ENCODE assay signal across 27 mouse cellular contexts in the genomic region with DNA sequence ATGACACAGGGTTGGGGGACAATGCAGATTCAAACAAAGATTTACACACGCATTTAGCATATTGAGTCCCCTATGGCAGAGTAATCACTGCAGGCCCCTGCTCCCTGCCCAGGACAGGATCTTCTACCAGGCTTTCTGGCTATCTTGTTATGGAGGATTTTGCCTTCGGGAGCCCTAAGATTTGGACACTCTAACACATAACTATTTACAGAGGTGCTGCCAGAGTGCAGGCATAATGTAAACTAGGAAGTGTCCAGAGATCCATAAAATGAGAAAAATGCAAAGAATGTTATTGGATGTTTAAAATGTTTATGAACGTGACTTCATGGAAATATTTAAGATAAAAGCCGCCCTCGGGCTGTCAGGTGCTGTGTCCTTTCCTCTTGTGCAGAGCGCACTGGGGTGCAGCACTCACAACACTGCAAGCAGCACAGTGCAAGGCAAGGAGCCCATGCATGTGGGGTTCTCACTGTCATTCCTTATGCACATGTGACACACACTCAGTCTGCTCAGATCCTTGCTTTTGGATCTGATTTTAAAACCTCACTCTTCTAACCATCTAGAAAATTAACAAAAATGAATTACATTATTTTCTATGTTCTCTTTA. TPM values are rescaled to one million over a fixed set of nuclear protein-coding genes. Genes with fewer than 3 reads are reported as not detected.
A peak's percentile ranks its signal among the peaks of the same experiment; 100 is the strongest.
DNase-seq lines count a peak whose midpoint lies in the region; ATAC-seq lines count a peak whose summit lies in the region.
"Had no signal": no experiment of that assay in that cellular context is flagged by ENCODE, and none has a peak within 500 bp of the region (broad histone marks: within the 10 kb centered on the region; RNA-seq: fewer than 3 reads in every experiment).

No protein-coding gene starts in this region.

- no peak overlapping the region for H3K4me3 ChIP-seq in lung, embryonic 15.5 days
- H3K4me3 ChIP-seq in limb, embryonic 13.5 days = no peak overlapping the region
- H3K4me3 ChIP-seq: embryonic facial prominence, embryonic 12.5 days; embryonic facial prominence, embryonic 15.5 days; forebrain, embryonic 12.5 days; hindbrain, embryonic 10.5 days; hindbrain, embryonic 13.5 days had no signal

- peaks cover 17% of the 10 kb centered on the region; the same call in 1 of the 2 replicates for H3K4me1 ChIP-seq in lung, embryonic 15.5 days
- H3K4me1 ChIP-seq in limb, embryonic 13.5 days = peaks cover 27% of the 10 kb centered on the region
- H3K4me1 ChIP-seq: embryonic facial prominence, embryonic 12.5 days; embryonic facial prominence, embryonic 15.5 days; forebrain, embryonic 12.5 days; hindbrain, embryonic 10.5 days; hindbrain, embryonic 13.5 days had no signal

- 24% methylated on average over 6 of the region's 6 CpGs for WGBS in lung, embryonic 15.5 days
- 52% methylated on average over 6 of the region's 6 CpGs for WGBS in limb, embryonic 13.5 days

- no peaks in the 10 kb centered on the region for H3K9me3 ChIP-seq in lung, embryonic 15.5 days
- H3K9me3 ChIP-seq in limb, embryonic 13.5 days = no peaks in the 10 kb centered on the region
- H3K9me3 ChIP-seq: embryonic facial prominence, embryonic 12.5 days; embryonic facial prominence, embryonic 15.5 days; forebrain, embryonic 12.5 days; G1E; hindbrain, embryonic 10.5 days; hindbrain, embryonic 13.5 days had no signal

- no peaks in the 10 kb centered on the region for H3K36me3 ChIP-seq in lung, embryonic 15.5 days
- H3K36me3 ChIP-seq in limb, embryonic 13.5 days = peaks cover 13% of the 10 kb centered on the region; the same call in 1 of the 2 replicates
- H3K36me3 ChIP-seq: embryonic facial prominence, embryonic 15.5 days; G1E had no signal

- ATAC-seq in lung, embryonic 15.5 days (ENCODE audit: borderline replicate concordance, extremely low read depth, low FRiP score, low TSS enrichment) = 0 out of 2 replicates have a peak, but pooled peaks have one; percentile 55
- ATAC-seq in limb, embryonic 13.5 days (ENCODE audit: low FRiP score, low read depth) = peak; percentile 65; the same call in 1 of the 2 replicates
- ATAC-seq: forebrain, embryonic 16.5 days; hindbrain, embryonic 16.5 days; Patski had no signal

- intact Hi-C loops in heart, postnatal 36 days (cut with DNase I) = no loop called here

- no peaks in the 10 kb centered on the region for H3K27me3 ChIP-seq in lung, embryonic 15.5 days
- no peaks in the 10 kb centered on the region for H3K27me3 ChIP-seq in limb, embryonic 13.5 days
- H3K27me3 ChIP-seq: CH12.LX; embryonic facial prominence, embryonic 12.5 days; embryonic facial prominence, embryonic 15.5 days; forebrain, embryonic 12.5 days; hindbrain, embryonic 13.5 days; Patski had no signal

- no peak overlapping the region for H3K4me2 ChIP-seq in lung, embryonic 15.5 days
- H3K4me2 ChIP-seq in limb, embryonic 13.5 days (replicated peaks) = no peak overlapping the region
- H3K4me2 ChIP-seq: embryonic facial prominence, embryonic 12.5 days; embryonic facial prominence, embryonic 15.5 days; forebrain, embryonic 12.5 days; heart, embryonic 11.5 days; hindbrain, embryonic 13.5 days had no signal

- no peak overlapping the region for H3K9ac ChIP-seq in lung, embryonic 15.5 days
- no peak overlapping the region for H3K9ac ChIP-seq in limb, embryonic 13.5 days
- H3K9ac ChIP-seq: embryonic facial prominence, embryonic 12.5 days; embryonic facial prominence, embryonic 15.5 days; forebrain, embryonic 12.5 days; hindbrain, embryonic 13.5 days had no signal

- peak; percentile 78 for DNase-seq in heart, adult 11 months
- DNase-seq in heart, postnatal 36 days = no peak
- no peak for DNase-seq in lung, adult 18-20 months
- no peak for DNase-seq in adrenal gland, postnatal 36 days
- DNase-seq: adrenal gland, postnatal 10 days; B cell, adult 2 months; cerebellum, adult 11 months; cerebellum, adult 2 months; cerebellum, adult 9-11 months; cerebellum, postnatal 25 days; gastrocnemius, postnatal 10 days; gastrocnemius, postnatal 36 days had no signal

- peak overlapping the region; percentile 16; the same call in 1 of the 2 replicates for H3K27ac ChIP-seq in lung, embryonic 15.5 days
- H3K27ac ChIP-seq in limb, embryonic 13.5 days = peak overlapping the region; percentile 49; the same call in 1 of the 2 replicates
- H3K27ac ChIP-seq: embryonic facial prominence, embryonic 12.5 days; embryonic facial prominence, embryonic 15.5 days; forebrain, embryonic 12.5 days; hindbrain, embryonic 10.5 days; hindbrain, embryonic 13.5 days had no signal

RNA-seq across cellular contexts. Expression of gene Il17d, which starts 9.3 kb away (rescaled TPM):
- total RNA-seq in heart, postnatal 36 days (2021) = 1 to 10 TPM; 2.5 to 4.9 TPM
- 5.2 and 6.1 TPM in 2 replicates for polyA plus RNA-seq in lung, embryonic 15.5 days (2015; fragmentation: Nextera tagmentation; extraction: Ambion mirVana)
- polyA plus RNA-seq in limb, embryonic 13.5 days (2015; fragmentation: Nextera tagmentation; extraction: Ambion mirVana) = 7.9 and 9.2 TPM in 2 replicates
- total RNA-seq in adrenal gland, postnatal 36 days (2021) = 1 to 10 TPM; 1.9 to 2.5 TPM
- total RNA-seq: common myeloid progenitor, adult 5-6 weeks; G1E; granulocyte monocyte progenitor cell, adult 5-6 weeks had no signal

RNA-seq across cellular contexts. Expression of gene Eef1akmt1, which starts 56.2 kb away (rescaled TPM):
- total RNA-seq in heart, postnatal 36 days (2021) = 10 to 100 TPM; 30.6 to 33.2 TPM
- polyA plus RNA-seq in lung, embryonic 15.5 days (2015; fragmentation: Nextera tagmentation; extraction: Ambion mirVana) = 106 and 108 TPM in 2 replicates
- polyA plus RNA-seq in limb, embryonic 13.5 days (2015; fragmentation: Nextera tagmentation; extraction: Ambion mirVana) = 101 and 110 TPM in 2 replicates
- total RNA-seq in adrenal gland, postnatal 36 days (2021) = 10 to 100 TPM; 26.4 to 27.5 TPM
